Mouse (Mus musculus): ENCODE results near the gene Fbxl15. TPM values are rescaled to one million over a fixed set of nuclear protein-coding genes. Genes with fewer than 3 reads are reported as not detected.

Fbxl15 gene
- polyA plus RNA-seq, 1 experiment from 2014 or later, result 12.8 TPM

- no peak for ATAC-seq (replicated peaks; ENCODE audit: extremely low read depth, insufficient read depth, low FRiP score)
- Histone ChIP-seq H3K4me3 (ENCODE audit: low read length) (no peak overlapping the region), H3K36me3 (ENCODE audit: control insufficient read depth, insufficient read depth) (peaks cover 24% of the 10 kb centered on the region), H3K9me3 (replicated peaks; ENCODE audit: control insufficient read depth, low read length) (no peaks in the 10 kb centered on the region), H3K27me3 (ENCODE audit: control insufficient read depth, insufficient read depth, low read length) (peaks cover 56% of the 10 kb centered on the region), H3K9ac (ENCODE audit: low read length) (no peak overlapping the region), H3K27ac (ENCODE audit: low read length) (no peak overlapping the region), H3K4me1 (ENCODE audit: control insufficient read depth, insufficient read depth, low read length) (peaks cover 18% of the 10 kb centered on the region), H3K4me2 (ENCODE audit: low read depth, low read length) (no peak overlapping the region)
- WGBS, result 72% methylated on average over 6 of the region's 6 CpGs
These were observed 14.4 kb upstream of the Fbxl15 start for GRCm38 (mm10) chr19:46313591-46313990.

DNA sequence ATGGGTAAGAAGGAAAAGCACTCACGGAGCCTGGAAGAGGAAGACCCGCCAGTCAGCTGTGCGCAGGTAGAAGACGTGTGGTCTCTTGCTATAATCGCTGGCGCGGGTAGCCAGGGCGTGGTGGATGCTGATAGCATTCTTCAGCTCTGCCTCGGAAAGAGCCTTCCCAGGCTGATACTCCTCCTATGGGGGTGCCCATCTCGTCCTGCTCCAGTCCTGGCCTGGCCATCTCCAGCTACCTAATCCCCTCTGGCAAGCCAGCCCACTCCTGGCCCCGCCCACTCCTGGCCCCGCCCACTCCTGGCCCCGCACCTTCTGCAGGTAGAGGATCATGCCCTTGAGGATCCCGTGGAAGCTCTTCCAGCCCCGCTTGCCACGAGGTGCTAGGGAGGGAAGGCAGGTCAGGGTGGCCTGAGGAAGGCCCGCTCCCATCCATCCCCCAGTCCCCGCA is 13.8 kb upstream of the Fbxl15 start:
- Histone ChIP-seq H3K27me3 (ENCODE audit: control insufficient read depth, insufficient read depth, low read length) (peaks cover 61% of the 10 kb centered on the region), H3K36me3 (ENCODE audit: control insufficient read depth, insufficient read depth) (peaks cover 24% of the 10 kb centered on the region), H3K4me3 (ENCODE audit: low read length) (no peak overlapping the region), H3K9me3 (replicated peaks; ENCODE audit: control insufficient read depth, low read length) (no peaks in the 10 kb centered on the region), H3K4me1 (ENCODE audit: control insufficient read depth, insufficient read depth, low read length) (peaks cover 15% of the 10 kb centered on the region), H3K27ac (ENCODE audit: low read length) (no peak overlapping the region), H3K4me2 (ENCODE audit: low read depth, low read length) (no peak overlapping the region), H3K9ac (ENCODE audit: low read length) (no peak overlapping the region)
- 23% methylated on average over 18 of the region's 18 CpGs for WGBS
- no peak for ATAC-seq (replicated peaks; ENCODE audit: extremely low read depth, insufficient read depth, low FRiP score)

DNA sequence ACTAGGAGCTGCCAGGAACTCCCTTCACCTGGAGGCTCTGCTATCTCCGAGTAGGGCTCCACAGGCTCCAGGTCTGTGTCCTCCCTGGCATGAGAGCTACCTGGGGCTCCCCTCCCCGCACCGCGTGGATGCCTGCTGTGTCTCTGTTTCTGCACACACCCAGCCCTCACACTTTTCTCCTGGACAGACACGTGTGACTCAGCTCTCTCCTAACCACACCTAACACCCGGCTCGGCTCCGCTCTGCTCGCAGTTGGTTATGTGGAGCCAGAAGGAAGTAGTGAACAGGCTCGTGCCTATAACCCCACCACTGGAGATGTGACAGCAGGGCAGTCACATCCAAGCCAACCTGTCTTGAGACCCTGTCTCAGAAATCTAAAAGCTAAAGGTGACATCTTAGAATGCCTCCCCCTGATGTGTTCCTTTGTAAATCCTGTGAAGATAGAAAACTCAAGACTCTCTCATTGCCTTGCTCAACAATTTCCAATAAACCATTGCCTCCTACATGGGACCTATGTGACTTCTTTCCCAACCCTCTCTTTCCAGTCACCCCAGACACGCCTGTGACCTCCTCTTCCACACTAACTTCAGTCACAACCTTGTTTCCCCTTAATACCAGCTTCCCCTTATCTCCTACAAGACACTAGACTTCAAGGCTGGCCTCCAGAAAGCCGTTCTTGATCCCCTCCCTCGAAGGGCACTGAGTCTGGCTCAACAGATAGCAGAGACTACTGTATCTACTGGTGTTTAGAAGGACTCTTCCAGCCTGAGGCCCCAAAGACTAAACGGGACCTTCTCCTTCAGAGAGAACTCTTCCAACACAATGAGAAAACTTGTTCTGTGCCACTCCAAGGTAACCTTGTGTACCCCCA is 12.9 kb upstream of the Fbxl15 start:
- H3K27ac ChIP-seq (ENCODE audit: low read length), result no peak overlapping the region

GRCm38 (mm10) chr19:46315752-46316610 is 12.0 kb upstream of the Fbxl15 start:
- Histone ChIP-seq H3K27ac (ENCODE audit: low read length) (no peak overlapping the region), H3K4me3 (ENCODE audit: low read length) (no peak overlapping the region), H3K9ac (ENCODE audit: low read length) (no peak overlapping the region), H3K36me3 (ENCODE audit: control insufficient read depth, insufficient read depth) (peaks cover 10% of the 10 kb centered on the region), H3K27me3 (ENCODE audit: control insufficient read depth, insufficient read depth, low read length) (peaks cover 74% of the 10 kb centered on the region), H3K4me2 (ENCODE audit: low read depth, low read length) (no peak overlapping the region), H3K9me3 (replicated peaks; ENCODE audit: control insufficient read depth, low read length) (no peaks in the 10 kb centered on the region), H3K4me1 (ENCODE audit: control insufficient read depth, insufficient read depth, low read length) (peaks cover 14% of the 10 kb centered on the region)
- WGBS, result 51% methylated on average over 12 of the region's 12 CpGs
- no peak for ATAC-seq (replicated peaks; ENCODE audit: extremely low read depth, insufficient read depth, low FRiP score)

More for the DNA sequence above, 12.9 kb upstream of the Fbxl15 start:
- WGBS, result 38% methylated on average over 14 of the region's 14 CpGs
- no peak overlapping the region for H3K4me2 ChIP-seq (ENCODE audit: low read depth, low read length)
- peaks cover 65% of the 10 kb centered on the region for H3K27me3 ChIP-seq (ENCODE audit: control insufficient read depth, insufficient read depth, low read length)
- H3K4me3 ChIP-seq (ENCODE audit: low read length), result no peak overlapping the region
- peaks cover 17% of the 10 kb centered on the region for H3K36me3 ChIP-seq (ENCODE audit: control insufficient read depth, insufficient read depth)
- ATAC-seq (replicated peaks; ENCODE audit: extremely low read depth, insufficient read depth, low FRiP score), result no peak
- no peaks in the 10 kb centered on the region for H3K9me3 ChIP-seq (replicated peaks; ENCODE audit: control insufficient read depth, low read length)
- H3K9ac ChIP-seq (ENCODE audit: low read length), result no peak overlapping the region
- H3K4me1 ChIP-seq (ENCODE audit: control insufficient read depth, insufficient read depth, low read length), result peaks cover 14% of the 10 kb centered on the region

DNA sequence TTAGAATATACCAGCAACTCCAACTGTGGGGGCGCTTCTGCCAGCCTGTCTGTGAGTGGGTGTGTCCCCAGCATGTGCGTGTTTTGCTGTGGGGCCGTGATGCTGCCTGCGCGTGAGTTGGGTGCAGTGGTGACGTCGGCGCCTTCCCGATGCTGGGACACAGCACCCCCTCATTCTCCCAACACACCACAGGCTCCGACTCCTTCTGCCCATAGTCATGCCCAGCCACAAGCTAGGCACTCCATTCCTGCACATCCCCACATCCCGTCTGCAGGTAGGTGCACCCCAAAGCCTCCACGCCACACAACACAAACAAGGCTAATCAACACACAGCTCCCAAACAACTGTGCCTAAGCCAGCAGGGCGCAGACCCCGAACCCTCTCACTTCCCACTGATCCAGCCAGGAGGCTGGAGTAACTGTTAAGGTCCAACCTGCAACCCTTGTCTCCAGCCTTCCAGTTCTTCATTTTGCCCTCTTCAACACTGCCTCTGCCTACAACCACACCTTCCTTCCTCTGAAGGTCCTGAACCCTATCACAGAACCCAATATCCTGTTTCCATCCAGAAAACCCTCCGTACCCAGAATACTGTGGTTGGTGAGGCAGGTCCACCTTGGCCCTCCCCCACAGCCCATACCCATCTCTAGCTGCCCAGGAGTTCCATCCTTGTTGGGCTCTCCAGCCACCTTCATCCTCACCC is 11.0 kb upstream of the Fbxl15 start:
- Histone ChIP-seq H3K4me1 (ENCODE audit: control insufficient read depth, insufficient read depth, low read length) (peaks cover 14% of the 10 kb centered on the region), H3K27ac (ENCODE audit: low read length) (no peak overlapping the region), H3K9me3 (replicated peaks; ENCODE audit: control insufficient read depth, low read length) (no peaks in the 10 kb centered on the region), H3K36me3 (ENCODE audit: control insufficient read depth, insufficient read depth) (peaks cover 4% of the 10 kb centered on the region), H3K4me2 (ENCODE audit: low read depth, low read length) (peak overlapping the region; percentile 68), H3K27me3 (ENCODE audit: control insufficient read depth, insufficient read depth, low read length) (peaks cover 83% of the 10 kb centered on the region), H3K4me3 (ENCODE audit: low read length) (peak overlapping the region; percentile 50), H3K9ac (ENCODE audit: low read length) (no peak overlapping the region; the same call in 1 of the 2 replicates)
- WGBS, result 35% methylated on average over 15 of the region's 15 CpGs
- no peak for ATAC-seq (replicated peaks; ENCODE audit: extremely low read depth, insufficient read depth, low FRiP score)

DNA sequence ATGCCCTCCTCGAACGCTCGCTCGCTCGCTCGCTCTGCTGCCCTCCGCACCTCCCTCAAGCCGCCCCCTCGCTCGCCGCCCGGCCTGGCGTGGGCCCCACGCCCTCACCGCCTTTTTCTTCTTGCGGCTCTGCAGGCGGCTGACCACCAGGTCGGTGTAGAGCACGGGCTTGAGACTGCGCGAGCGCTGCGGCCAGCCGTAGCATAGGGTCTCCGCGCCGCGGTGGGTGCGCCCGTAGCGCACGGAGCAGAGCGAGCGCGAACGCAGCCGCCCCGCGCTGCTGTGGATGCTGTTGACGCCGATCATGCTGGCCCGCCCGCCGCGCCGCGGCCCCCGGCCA is 10.5 kb upstream of the Fbxl15 start:
- Histone ChIP-seq H3K9me3 (replicated peaks; ENCODE audit: control insufficient read depth, low read length) (no peaks in the 10 kb centered on the region), H3K27ac (ENCODE audit: low read length) (no peak overlapping the region), H3K4me3 (ENCODE audit: low read length) (peak overlapping the region; percentile 50), H3K27me3 (ENCODE audit: control insufficient read depth, insufficient read depth, low read length) (peaks cover 86% of the 10 kb centered on the region), H3K36me3 (ENCODE audit: control insufficient read depth, insufficient read depth) (no peaks in the 10 kb centered on the region), H3K4me2 (ENCODE audit: low read depth, low read length) (peak overlapping the region; percentile 68), H3K4me1 (ENCODE audit: control insufficient read depth, insufficient read depth, low read length) (peaks cover 14% of the 10 kb centered on the region), H3K9ac (ENCODE audit: low read length) (peak overlapping the region; percentile 50)
- WGBS, result under 1% methylated on average over 48 of the region's 48 CpGs
- ATAC-seq (replicated peaks; ENCODE audit: extremely low read depth, insufficient read depth, low FRiP score), result no peak

DNA sequence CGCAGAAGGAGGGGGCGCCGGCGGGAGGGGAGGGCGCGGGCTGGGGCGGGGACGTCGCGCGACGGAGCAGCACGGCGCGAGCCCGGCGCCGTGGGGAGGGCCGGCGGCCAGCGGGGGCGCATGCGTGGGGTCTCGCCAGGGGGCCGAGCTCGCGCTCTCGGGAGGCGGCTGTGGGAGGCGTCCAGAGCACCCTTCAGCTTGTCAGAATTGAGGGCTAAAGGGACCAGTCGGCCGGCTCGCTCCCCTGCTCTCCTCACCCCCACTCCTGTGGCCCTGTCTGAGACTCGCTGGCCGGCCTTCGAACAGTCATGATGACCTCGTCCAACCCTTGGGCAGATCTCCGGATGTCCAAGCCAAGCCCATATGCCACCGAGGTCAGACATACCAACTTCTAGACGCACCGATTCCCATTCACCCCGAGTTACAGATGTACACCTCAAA is 9.9 kb upstream of the Fbxl15 start:
- Histone ChIP-seq H3K9me3 (replicated peaks; ENCODE audit: control insufficient read depth, low read length) (no peaks in the 10 kb centered on the region), H3K27me3 (ENCODE audit: control insufficient read depth, insufficient read depth, low read length) (peaks cover 87% of the 10 kb centered on the region), H3K27ac (ENCODE audit: low read length) (no peak overlapping the region), H3K36me3 (ENCODE audit: control insufficient read depth, insufficient read depth) (no peaks in the 10 kb centered on the region), H3K4me3 (ENCODE audit: low read length) (peak overlapping the region; percentile 50), H3K4me2 (ENCODE audit: low read depth, low read length) (peak overlapping the region; percentile 68), H3K9ac (ENCODE audit: low read length) (peak overlapping the region; percentile 50), H3K4me1 (ENCODE audit: control insufficient read depth, insufficient read depth, low read length) (peaks cover 14% of the 10 kb centered on the region)
- ATAC-seq (replicated peaks; ENCODE audit: extremely low read depth, insufficient read depth, low FRiP score), result no peak; the same call in 1 of the 2 replicates
- WGBS, result 2% methylated on average over 30 of the region's 42 CpGs

- Histone ChIP-seq H3K27ac (ENCODE audit: low read length) (no peak overlapping the region), H3K27me3 (ENCODE audit: control insufficient read depth, insufficient read depth, low read length) (peaks cover 87% of the 10 kb centered on the region), H3K4me3 (ENCODE audit: low read length) (no peak overlapping the region), H3K9me3 (replicated peaks; ENCODE audit: control insufficient read depth, low read length) (no peaks in the 10 kb centered on the region), H3K4me1 (ENCODE audit: control insufficient read depth, insufficient read depth, low read length) (peaks cover 14% of the 10 kb centered on the region), H3K4me2 (ENCODE audit: low read depth, low read length) (peak overlapping the region; percentile 7; the same call in 1 of the 2 replicates), H3K9ac (ENCODE audit: low read length) (no peak overlapping the region), H3K36me3 (ENCODE audit: control insufficient read depth, insufficient read depth) (no peaks in the 10 kb centered on the region)
- WGBS, result 10% methylated on average over 16 of the region's 16 CpGs
- ATAC-seq (replicated peaks; ENCODE audit: extremely low read depth, insufficient read depth, low FRiP score), result no peak
These were observed 9.2 kb upstream of the Fbxl15 start for GRCm38 (mm10) chr19:46318586-46319378.

Measured in heart, embryonic 16.5 days (tissue).